Mouse (Mus musculus) MEL (cell line): ENCODE measurements around the gene Lmo2. TPM values are rescaled to one million over a fixed set of nuclear protein-coding genes. Genes with fewer than 3 reads are reported as not detected.
A peak's percentile ranks its signal among the peaks of the same experiment; 100 is the strongest.

Source experiments
- DNase-seq: peaks from one replicate; pipeline ENCODE4 v3.0.0; 2011; ENCODE audit warnings: low read depth, low spot score
- H3K27ac ChIP-seq: 2 replicates; pipeline ENCODE4 v1.5.1; 2012; ENCODE audit warnings: low read depth, mild to moderate bottlenecking, control low read depth, low read length, moderate library complexity; ENCODE audit not compliant: control insufficient read depth
- H3K27me3 ChIP-seq, 2 experiments: fragments of 150-350 bp in 1 of 2; sonication (generic) in 1 of 2; 2 replicates each; pipeline ENCODE4 v1.6.1; 2012; ENCODE audit warnings: low read length in 2 of 2, mild to moderate bottlenecking in 2 of 2, improper control_type of control experiment in 1 of 2, moderate library complexity in 1 of 2; ENCODE audit not compliant: insufficient read depth in 2 of 2, control insufficient read depth in 1 of 2
- H3K36me3 ChIP-seq, 2 experiments: 2 replicates each; pipeline ENCODE4 v1.6.1; 2012 to 2014; ENCODE audit warnings: low read length in 2 of 2, improper control_type of control experiment in 1 of 2, inconsistent platforms in 1 of 2, mild to moderate bottlenecking in 1 of 2; ENCODE audit not compliant: insufficient read depth in 2 of 2, control insufficient read depth in 1 of 2
- H3K4me1 ChIP-seq, 2 experiments: fragments of 150-350 bp in 1 of 2; sonication (generic) in 1 of 2; 2 replicates each; pipeline ENCODE4 v1.6.1; 2012; ENCODE audit warnings: low read length in 2 of 2, improper control_type of control experiment in 1 of 2, mild to moderate bottlenecking in 1 of 2; ENCODE audit not compliant: insufficient read depth in 2 of 2, control insufficient read depth in 1 of 2
- H3K4me3 ChIP-seq, 2 experiments: fragments of 150-350 bp in 1 of 2; sonication (generic) in 1 of 2; 2 replicates each; pipeline ENCODE4 v1.5.1; 2012; ENCODE audit warnings: low read depth in 2 of 2, low read length in 2 of 2, mild to moderate bottlenecking in 2 of 2, moderate library complexity in 2 of 2, control low read depth in 1 of 2, improper control_type of control experiment in 1 of 2; ENCODE audit not compliant: control insufficient read depth in 1 of 2, insufficient read depth in 1 of 2
- H3K79me2 ChIP-seq: 2 replicates; pipeline ENCODE4 v1.6.1; 2012; ENCODE audit warnings: mild to moderate bottlenecking, low read length, moderate library complexity; ENCODE audit not compliant: control insufficient read depth, poor library complexity, insufficient read depth
- H3K9ac ChIP-seq: 2 replicates; pipeline ENCODE4 v1.6.1; 2012; ENCODE audit warnings: low read depth, mild to moderate bottlenecking, control low read depth, low read length, moderate library complexity; ENCODE audit not compliant: control insufficient read depth, poor library complexity, severe bottlenecking
- H3K9me3 ChIP-seq: fragments of 150-350 bp; sonication (generic); replicated peaks from 2 replicates; pipeline ENCODE4 v1.6.1; 2012; ENCODE audit warnings: mild to moderate bottlenecking, low read length, improper control_type of control experiment, moderate library complexity; ENCODE audit not compliant: insufficient read depth
- E2F4 ChIP-seq: IDR thresholded peaks from 2 replicates; pipeline ENCODE4 v1.6.1; 2011; ENCODE audit warnings: low read depth, low read length, improper control_type of control experiment, borderline replicate concordance
- ELF1 ChIP-seq: IDR thresholded peaks from 2 replicates; pipeline ENCODE4 v1.6.1; 2014; ENCODE audit warnings: low read depth, mild to moderate bottlenecking, inconsistent platforms, low read length, improper control_type of control experiment, moderate library complexity
- EP300 ChIP-seq, 2 experiments: IDR thresholded peaks; 2 replicates each; pipeline ENCODE4 v1.6.1; 2011; ENCODE audit warnings: improper control_type of control experiment in 2 of 2, low read length in 2 of 2, low read depth in 1 of 2, mild to moderate bottlenecking in 1 of 2
- HCFC1 ChIP-seq: IDR thresholded peaks from 2 replicates; pipeline ENCODE4 v1.6.1; 2012; ENCODE audit warnings: low read depth, mild to moderate bottlenecking, inconsistent platforms, low read length, improper control_type of control experiment, moderate library complexity
- MAFK ChIP-seq: IDR thresholded peaks from 2 replicates; pipeline ENCODE4 v1.6.1; 2011; ENCODE audit warnings: low read depth, mild to moderate bottlenecking, low read length, improper control_type of control experiment, borderline replicate concordance
- MAZ ChIP-seq: IDR thresholded peaks from 2 replicates; pipeline ENCODE4 v1.6.1; 2012; ENCODE audit warnings: low read depth, mild to moderate bottlenecking, inconsistent platforms, low read length, improper control_type of control experiment
- MEF2A ChIP-seq: IDR thresholded peaks from 2 replicates; pipeline ENCODE4 v1.6.1; 2014; ENCODE audit warnings: low read depth, mild to moderate bottlenecking, inconsistent platforms, low read length, improper control_type of control experiment; ENCODE audit not compliant: poor library complexity, insufficient replicate concordance, severe bottlenecking; ENCODE audit errors: extremely low read depth
- MXI1 ChIP-seq: IDR thresholded peaks from 2 replicates; pipeline ENCODE4 v1.6.1; 2011; ENCODE audit warnings: mild to moderate bottlenecking, low read depth, low read length, improper control_type of control experiment
- MYB ChIP-seq: IDR thresholded peaks from 2 replicates; pipeline ENCODE4 v1.6.1; 2011; ENCODE audit warnings: mild to moderate bottlenecking, low read depth, low read length, improper control_type of control experiment
- POLR2AphosphoS5 ChIP-seq: IDR thresholded peaks from 2 replicates; pipeline ENCODE4 v1.6.1; 2012; ENCODE audit warnings: low read depth, borderline replicate concordance, mild to moderate bottlenecking, inconsistent platforms, low read length, moderate library complexity, mixed read lengths
- RCOR1 ChIP-seq: IDR thresholded peaks from 2 replicates; pipeline ENCODE4 v1.6.1; 2012; ENCODE audit warnings: low read depth, mild to moderate bottlenecking, inconsistent platforms, low read length, improper control_type of control experiment
- SIN3A ChIP-seq: IDR thresholded peaks from 2 replicates; pipeline ENCODE4 v1.6.1; 2012; ENCODE audit warnings: low read length, improper control_type of control experiment, inconsistent platforms
- TCF12 ChIP-seq: IDR thresholded peaks from 2 replicates; pipeline ENCODE4 v1.6.1; 2014; ENCODE audit warnings: low read depth, mild to moderate bottlenecking, inconsistent platforms, low read length, improper control_type of control experiment, moderate library complexity
- UBTF ChIP-seq: IDR thresholded peaks from 2 replicates; pipeline ENCODE4 v1.6.1; 2012; ENCODE audit warnings: low read depth, mild to moderate bottlenecking, inconsistent platforms, low read length, improper control_type of control experiment, moderate library complexity, borderline replicate concordance; ENCODE audit not compliant: insufficient read depth
- USF1 ChIP-seq: IDR thresholded peaks from 2 replicates; pipeline ENCODE4 v1.6.1; 2014; ENCODE audit warnings: low read depth, mild to moderate bottlenecking, inconsistent platforms, low read length, improper control_type of control experiment, moderate library complexity
- USF2 ChIP-seq, 2 experiments: IDR thresholded peaks; 2 replicates each; pipeline ENCODE4 v1.6.1; 2011 to 2012; ENCODE audit warnings: improper control_type of control experiment in 2 of 2, low read length in 2 of 2, borderline replicate concordance in 1 of 2, inconsistent platforms in 1 of 2, low read depth in 1 of 2, mild to moderate bottlenecking in 1 of 2; ENCODE audit not compliant: insufficient read depth in 1 of 2
- ZC3H11A ChIP-seq: IDR thresholded peaks from 2 replicates; pipeline ENCODE4 v1.6.1; 2012; ENCODE audit warnings: low read depth, mild to moderate bottlenecking, inconsistent platforms, low read length, improper control_type of control experiment
- ZMIZ1 ChIP-seq: IDR thresholded peaks from 2 replicates; pipeline ENCODE4 v1.6.1; 2012; ENCODE audit warnings: low read depth, mild to moderate bottlenecking, inconsistent platforms, low read length, improper control_type of control experiment, moderate library complexity
- ZNF384 ChIP-seq: IDR thresholded peaks from 2 replicates; pipeline ENCODE4 v1.6.1; 2012; ENCODE audit warnings: low read depth, mild to moderate bottlenecking, inconsistent platforms, low read length, improper control_type of control experiment
- polyA plus RNA-seq, 2 experiments: library from polyadenylated mRNA; stranded (reverse) in 1 of 2; unstranded in 1 of 2; fragments of >175 nt in 1 of 2; fragments of >200 nt in 1 of 2; gene quantifications; 2 replicates each; pipeline versions ENCODE4 v1.2.1 to v1.2.4; 2012; ENCODE audit warnings: low replicate concordance in 2 of 2, low read depth in 1 of 2; ENCODE audit not compliant: insufficient read length in 2 of 2, insufficient read depth in 1 of 2, missing spikeins in 1 of 2
- total RNA-seq: library from RNA; depleted of rRNA; stranded (reverse); fragments of 300-350 nt; gene quantifications from 2 replicates; pipeline ENCODE4 v1.2.3, GENCODE M21; 2012

The Lmo2 gene
- total and polyA plus RNA-seq, 3 experiments, result 96.2 to 278 (median 184) TPM

- peaks cover 18% of the 10 kb centered on the region for H3K79me2 ChIP-seq
- no peak overlapping the region for H3K27ac ChIP-seq
- no peak overlapping the region for H3K4me3 ChIP-seq
- H3K27me3 ChIP-seq, result no peaks in the 10 kb centered on the region
- peaks cover 0 to 3% of the 10 kb centered on the region in 2 experiments; a peak in 1 of 4 replicates for H3K4me1 ChIP-seq
- DNase-seq, result no peak
- TF ChIP-seq MAZ, result no peak
- no peak for TF ChIP-seq ZNF384
- TF ChIP-seq SIN3A, result no peak
- peak; percentile 60; the same call in 1 of the 2 replicates for TF ChIP-seq RCOR1
- no peak for TF ChIP-seq MAFK
- H3K9ac ChIP-seq, result no peak overlapping the region
- peaks cover 21 to 36% of the 10 kb centered on the region in 2 experiments for H3K36me3 ChIP-seq
- H3K9me3 ChIP-seq, result no peaks in the 10 kb centered on the region
These were observed 19.4 kb downstream of the Lmo2 start for GRCm38 (mm10) chr2:103977216-103977615.

GRCm38 (mm10) chr2:103977716-103978115 is 19.9 kb downstream of the Lmo2 start:
- Histone ChIP-seq H3K9me3 (no peaks in the 10 kb centered on the region), H3K79me2 (peaks cover 14% of the 10 kb centered on the region), H3K36me3 (peaks cover 17 to 33% of the 10 kb centered on the region in 2 experiments), H3K9ac (no peak overlapping the region), H3K4me1 (no peaks in the 10 kb centered on the region), H3K4me3 (no peak overlapping the region), H3K27me3 (no peaks in the 10 kb centered on the region), H3K27ac (no peak overlapping the region)
- no peak for TF ChIP-seq ZC3H11A
- TF ChIP-seq MYB, result no peak
- no peak for TF ChIP-seq MAFK
- no peak for TF ChIP-seq RCOR1
- no peak for TF ChIP-seq HCFC1
- TF ChIP-seq TCF12, result no peak
- TF ChIP-seq UBTF, result no peak
- no peak for TF ChIP-seq MXI1
- TF ChIP-seq SIN3A, result no peak
- no peak for TF ChIP-seq E2F4
- no peak for TF ChIP-seq ZMIZ1
- TF ChIP-seq EP300 (IDR thresholded peaks at IDR 0.05; ENCODE audit: low read depth in 1 of 2, low read length in 2 of 2), result no peak
- TF ChIP-seq USF1, result no peak
- TF ChIP-seq MEF2A, result no peak
- no peak for TF ChIP-seq POLR2AphosphoS5
- TF ChIP-seq ELF1, result no peak
- no peak for TF ChIP-seq USF2 (IDR thresholded peaks at IDR 0.05; ENCODE audit: borderline replicate concordance in 1 of 2, insufficient read depth in 1 of 2, low read depth in 1 of 2, low read length in 2 of 2)
- DNase-seq, result no peak
